Mouse (Mus musculus) small intestine, adult 2 months (tissue): Measurements from ENCODE around the gene Slc29a2.

ENCODE experiments used
- CTCF ChIP-seq: fragments of 200-500 bp; IDR thresholded peaks from 2 replicates; pipeline ENCODE4 v1.5.1; 2012; ENCODE audit warnings: low read depth, mild to moderate bottlenecking, control low read depth, inconsistent platforms, low read length, moderate library complexity, mixed read lengths; ENCODE audit not compliant: insufficient replicate concordance, insufficient read length; ENCODE audit errors: extremely low read depth
- POLR2A ChIP-seq: fragments of 200-500 bp; IDR thresholded peaks from 2 replicates; pipeline ENCODE4 v1.6.1; 2012; ENCODE audit warnings: low read depth, mild to moderate bottlenecking, control low read depth, inconsistent platforms, low read length, moderate library complexity

DNA sequence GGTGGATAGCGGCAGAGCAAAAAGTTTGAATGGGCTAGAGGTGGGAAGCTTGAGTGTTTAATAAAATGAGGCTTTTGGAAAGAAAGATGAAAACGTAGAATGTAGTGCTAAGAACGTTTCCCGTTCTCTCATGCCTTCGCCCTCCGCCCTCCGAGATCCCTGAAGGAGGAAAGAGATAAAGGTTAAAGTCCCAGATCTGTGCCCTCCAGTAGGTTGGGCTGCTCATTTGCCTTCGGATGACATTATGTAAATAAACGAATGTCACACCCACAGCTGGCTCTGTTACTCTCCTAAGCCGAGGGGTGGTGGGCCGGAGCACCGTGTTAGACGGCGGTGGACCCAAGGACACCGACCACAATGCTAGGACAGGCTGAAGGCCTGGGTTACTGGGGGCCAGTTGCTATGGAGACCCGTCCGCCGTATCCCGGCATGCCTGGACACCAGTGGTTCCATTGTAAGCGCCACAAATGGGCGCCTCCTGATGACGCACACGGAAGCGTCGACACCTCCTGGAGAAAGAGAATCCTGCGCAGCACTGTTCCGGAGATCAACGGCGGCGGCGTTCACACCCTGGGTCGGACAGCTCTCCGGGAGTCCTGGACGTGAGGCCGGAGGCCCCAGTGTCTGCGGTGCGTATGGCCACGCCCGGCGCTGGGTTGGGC lies 17.3 kb downstream of the Slc29a2 start, which contains the start of gene Brms1:
- TF ChIP-seq CTCF = no peak
- TF ChIP-seq POLR2A = peak; percentile 81
